Mouse (Mus musculus) ovary, adult 10 weeks (tissue): Measurements from ENCODE around the gene Bves. TPM values are rescaled to one million over a fixed set of nuclear protein-coding genes. Genes with fewer than 3 reads are reported as not detected.

Experiments used
- polyA plus RNA-seq: library from polyadenylated mRNA; stranded (reverse); fragments of 350-450 nt; fragmentation: Illumina TruSeq; extraction: RNeasy Lipid Tissue Mini Kit (QIAGEN cat#74804); gene quantifications from one replicate; pipeline ENCODE4 v1.2.3, GENCODE M21; 2014

Bves gene
- 18.1 TPM for polyA plus RNA-seq

DNA sequence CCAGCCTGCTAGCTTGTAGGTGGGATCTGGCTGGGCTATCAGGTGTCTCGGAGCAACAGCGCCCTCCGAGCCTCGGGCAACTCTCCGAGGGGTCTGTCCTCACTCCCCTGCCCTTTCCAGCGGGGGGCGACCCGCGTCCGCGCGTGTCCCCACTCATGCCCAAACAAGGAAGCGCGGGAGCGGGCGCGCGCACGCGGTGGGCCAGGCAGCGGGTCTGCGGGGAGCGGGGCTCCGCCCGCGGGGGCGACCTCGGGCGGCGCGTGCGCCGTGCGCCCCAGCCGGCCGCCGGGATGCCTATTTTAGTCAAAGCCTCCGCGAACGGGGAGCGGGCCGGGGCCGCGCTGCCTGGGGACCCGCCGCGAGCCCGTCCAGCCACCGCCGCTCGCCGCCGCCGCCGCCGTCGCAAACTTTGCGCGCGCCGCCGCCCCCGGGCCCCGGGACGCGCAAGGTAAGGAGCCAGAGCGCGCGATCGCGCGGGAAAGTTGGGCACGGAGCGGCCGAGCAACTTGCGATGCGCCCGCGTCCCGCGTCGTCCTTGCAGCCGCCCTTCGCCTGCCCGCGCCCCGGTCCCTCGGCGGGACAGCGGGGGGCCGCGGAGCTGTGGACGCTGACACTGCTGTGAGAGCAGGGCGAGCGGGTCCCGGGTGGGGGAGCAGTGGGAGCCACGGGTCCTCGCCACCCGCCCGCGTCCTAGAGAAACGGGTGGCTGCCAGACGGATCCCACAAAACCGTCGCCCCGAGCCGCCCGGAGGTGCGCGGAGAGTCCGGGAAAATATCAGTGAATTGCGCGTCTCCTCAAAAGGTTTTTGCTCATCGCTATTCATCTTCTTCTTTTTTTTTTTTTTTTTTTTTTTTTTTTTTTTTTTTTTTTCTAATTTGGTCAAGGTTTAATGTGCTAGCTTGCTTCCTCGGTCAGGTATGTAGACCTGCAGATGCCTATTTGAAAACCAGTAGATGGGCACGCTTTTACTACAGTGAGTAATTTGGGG, at the start of gene Bves:
Gene Bves, plus strand, starts transcription at position 339 of the 989 bp plus-strand sequence.

Other genes starting within 250 kb of the Bves start
- gene Popdc3, start 157.7 kb upstream of the Bves start, polyA plus RNA-seq = 0.48 TPM
- gene Lin28b, start 150.6 kb downstream of the Bves start, polyA plus RNA-seq = 0.54 TPM
- gene Hace1, start 242.1 kb downstream of the Bves start, polyA plus RNA-seq = 31.1 TPM